In the genomic region with DNA sequence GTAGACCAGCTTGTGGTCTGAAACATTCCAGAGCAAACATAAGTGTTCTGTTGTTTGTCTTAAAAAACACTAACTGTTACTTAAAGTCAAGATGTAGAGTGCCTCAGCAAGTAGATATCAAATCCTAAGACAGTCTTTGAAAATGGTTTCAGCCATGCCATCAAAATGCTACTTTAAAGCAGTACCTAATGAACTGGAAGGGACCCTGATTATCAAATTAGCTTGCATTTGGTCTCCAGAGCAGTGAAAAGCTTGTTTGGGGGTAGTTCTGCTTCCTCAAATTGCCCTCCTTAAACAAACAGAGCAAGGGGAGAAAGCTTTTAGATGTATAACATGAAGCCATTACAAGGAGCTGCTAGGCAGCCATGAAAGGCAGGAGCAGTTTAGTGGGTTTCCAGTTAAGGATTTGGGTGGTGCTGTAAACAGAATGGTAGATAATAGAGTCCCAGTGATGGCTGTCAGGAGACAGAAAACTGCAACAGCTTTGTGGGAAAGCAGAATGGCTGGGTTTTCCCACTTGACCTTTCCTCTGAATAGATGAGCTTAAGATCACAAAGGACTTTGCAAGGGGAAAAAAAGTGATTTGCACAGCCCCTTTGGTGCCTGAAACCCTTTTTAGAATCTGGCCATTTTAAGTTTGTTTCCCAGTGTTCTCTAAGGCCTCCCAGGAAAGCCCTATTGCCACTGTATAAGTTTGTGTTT, we compare ENCODE assay signal across 14 mouse cellular contexts.
A peak's percentile ranks its signal among the peaks of the same experiment; 100 is the strongest.
DNase-seq lines count a peak whose midpoint lies in the region; ATAC-seq and TF ChIP-seq lines count a peak whose summit lies in the region.
"Had no signal": no experiment of that assay in that cellular context is flagged by ENCODE, and none has a peak within 500 bp of the region (broad histone marks: within the 10 kb centered on the region; RNA-seq: fewer than 3 reads in every experiment).

No protein-coding gene starts in this region.

- no peak overlapping the region for H3K4me2 ChIP-seq in kidney, postnatal 0 days (ENCODE audit: low read length)
- no peak overlapping the region for H3K4me2 ChIP-seq in hindbrain, embryonic 13.5 days
- H3K4me2 ChIP-seq in midbrain, embryonic 16.5 days (ENCODE audit: low read length) = no peak overlapping the region
- H3K4me2 ChIP-seq in liver, embryonic 11.5 days = no peak overlapping the region
- H3K4me2 ChIP-seq: heart, embryonic 15.5 days had no signal

- TF ChIP-seq CTCF in kidney, postnatal 0 days (IDR thresholded peaks at IDR 0.05; ENCODE audit: low read depth) = no peak
- TF ChIP-seq CTCF in kidney, adult 2 months (conservative IDR thresholded peaks at IDR 0.05; ENCODE audit: insufficient read depth, insufficient read length, low read depth, low read length) = no peak

- ATAC-seq in kidney, postnatal 0 days (replicated peaks; ENCODE audit: low FRiP score, low read depth) = no peak
- ATAC-seq in hindbrain, embryonic 13.5 days (ENCODE audit: low FRiP score) = peak; percentile 66
- peak; percentile 70 for ATAC-seq in midbrain, embryonic 16.5 days
- no peak for ATAC-seq in liver, embryonic 11.5 days (replicated peaks; ENCODE audit: low FRiP score)

- H3K4me3 ChIP-seq in kidney, postnatal 0 days (replicated peaks; ENCODE audit: low read depth, low read length) = no peak overlapping the region
- no peak overlapping the region for H3K4me3 ChIP-seq in kidney, adult 2 months (ENCODE audit: insufficient read depth, low read depth, low read length)
- H3K4me3 ChIP-seq in hindbrain, embryonic 13.5 days = no peak overlapping the region
- H3K4me3 ChIP-seq in midbrain, embryonic 16.5 days (ENCODE audit: low read depth, low read length) = no peak overlapping the region
- H3K4me3 ChIP-seq in liver, embryonic 11.5 days (ENCODE audit: low read depth, low read length) = no peak overlapping the region
- H3K4me3 ChIP-seq: heart, embryonic 15.5 days; megakaryocyte, embryonic 14.5 days had no signal

- no peaks in the 10 kb centered on the region for H3K27me3 ChIP-seq in kidney, postnatal 0 days (ENCODE audit: insufficient read depth, low read length)
- no peaks in the 10 kb centered on the region for H3K27me3 ChIP-seq in kidney, adult 2 months (replicated peaks; ENCODE audit: control insufficient read depth, insufficient read depth, low read length)
- H3K27me3 ChIP-seq in hindbrain, embryonic 13.5 days = peaks cover 35% of the 10 kb centered on the region
- peaks cover under 1% of the 10 kb centered on the region; the same call in 1 of the 2 replicates for H3K27me3 ChIP-seq in midbrain, embryonic 16.5 days (ENCODE audit: control insufficient read depth, insufficient read depth, low read depth, low read length)
- no peaks in the 10 kb centered on the region for H3K27me3 ChIP-seq in liver, embryonic 11.5 days (replicated peaks; ENCODE audit: control insufficient read depth, insufficient read depth, low read length)
- H3K27me3 ChIP-seq: heart, embryonic 15.5 days; megakaryocyte, embryonic 14.5 days had no signal

- H3K27ac ChIP-seq in kidney, postnatal 0 days = no peak overlapping the region
- no peak overlapping the region for H3K27ac ChIP-seq in kidney, adult 2 months (ENCODE audit: insufficient read depth, low read depth, low read length)
- H3K27ac ChIP-seq in hindbrain, embryonic 13.5 days = no peak overlapping the region
- H3K27ac ChIP-seq in midbrain, embryonic 16.5 days (ENCODE audit: low read length) = no peak overlapping the region
- H3K27ac ChIP-seq in liver, embryonic 11.5 days (ENCODE audit: low read depth, low read length) = no peak overlapping the region; the same call in 1 of the 2 replicates
- H3K27ac ChIP-seq: heart, embryonic 15.5 days had no signal

- TF ChIP-seq POLR2A in kidney, adult 2 months (IDR thresholded peaks at IDR 0.05; ENCODE audit: low read depth, low read length) = no peak

- H3K9ac ChIP-seq in kidney, postnatal 0 days (ENCODE audit: low read depth, low read length) = no peak overlapping the region
- H3K9ac ChIP-seq in hindbrain, embryonic 13.5 days = no peak overlapping the region
- H3K9ac ChIP-seq in midbrain, embryonic 16.5 days (ENCODE audit: low read depth, low read length) = no peak overlapping the region
- no peak overlapping the region for H3K9ac ChIP-seq in liver, embryonic 11.5 days (ENCODE audit: low read depth, low read length)
- H3K9ac ChIP-seq: heart, embryonic 15.5 days had no signal

- H3K36me3 ChIP-seq in kidney, postnatal 0 days (ENCODE audit: insufficient read depth, low read length) = no peaks in the 10 kb centered on the region
- H3K36me3 ChIP-seq in kidney, adult 2 months (ENCODE audit: control insufficient read depth, insufficient read depth, low read length) = no peaks in the 10 kb centered on the region
- H3K36me3 ChIP-seq in hindbrain, embryonic 13.5 days = no peaks in the 10 kb centered on the region
- no peaks in the 10 kb centered on the region for H3K36me3 ChIP-seq in midbrain, embryonic 16.5 days (ENCODE audit: control insufficient read depth, insufficient read depth, low read length)
- no peaks in the 10 kb centered on the region for H3K36me3 ChIP-seq in liver, embryonic 11.5 days (ENCODE audit: control insufficient read depth, insufficient read depth, low read length)
- H3K36me3 ChIP-seq: heart, embryonic 15.5 days had no signal

- no peaks in the 10 kb centered on the region for H3K9me3 ChIP-seq in kidney, postnatal 0 days (replicated peaks; ENCODE audit: low read length)
- 0 out of 2 replicates have a peak, but pooled peaks cover 3% of the 10 kb centered on the region for H3K9me3 ChIP-seq in hindbrain, embryonic 13.5 days
- H3K9me3 ChIP-seq in midbrain, embryonic 16.5 days (replicated peaks; ENCODE audit: control insufficient read depth, low read length, poor library complexity, severe bottlenecking) = no peaks in the 10 kb centered on the region
- H3K9me3 ChIP-seq in liver, embryonic 11.5 days (ENCODE audit: control insufficient read depth, low read length) = no peaks in the 10 kb centered on the region
- H3K9me3 ChIP-seq: heart, embryonic 15.5 days had no signal

- no peaks in the 10 kb centered on the region; the same call in 1 of the 2 replicates for H3K4me1 ChIP-seq in kidney, postnatal 0 days (replicated peaks; ENCODE audit: insufficient read depth, low read length)
- no peaks in the 10 kb centered on the region for H3K4me1 ChIP-seq in kidney, adult 2 months (ENCODE audit: control insufficient read depth, insufficient read depth, low read length)
- H3K4me1 ChIP-seq in hindbrain, embryonic 13.5 days (replicated peaks) = peaks cover 6% of the 10 kb centered on the region; the same call in 1 of the 2 replicates
- no peaks in the 10 kb centered on the region for H3K4me1 ChIP-seq in midbrain, embryonic 16.5 days (ENCODE audit: control insufficient read depth, insufficient read depth, low read length)
- H3K4me1 ChIP-seq in liver, embryonic 11.5 days (replicated peaks; ENCODE audit: control insufficient read depth, insufficient read depth, low read length) = no peaks in the 10 kb centered on the region
- H3K4me1 ChIP-seq: heart, embryonic 15.5 days; megakaryocyte, embryonic 14.5 days had no signal

- DNase-seq in kidney, postnatal 0 days (ENCODE audit: low spot score) = peak; percentile 26
- no peak for DNase-seq in kidney, adult 2 months
- peak; percentile 64 for DNase-seq in embryo, embryonic 11 days
- no peak for DNase-seq in ovary, adult 18-20 months (ENCODE audit: low spot score)
- no peak for DNase-seq in liver, embryonic 11.5 days (ENCODE audit: low spot score)
- no peak for DNase-seq in right cerebral cortex, adult 2 months (ENCODE audit: low spot score in 2 of 2)
- DNase-seq: cerebellum, postnatal 25 days; kidney, postnatal 25 days; lung, adult 18-20 months; thymus, postnatal 36 days had no signal

Comparison
In these comparisons a context has a peak if more than half of its experiments do, and no peak if none do; other contexts are left out.
1. DNase-seq: peak in kidney, postnatal 0 days (single experiment) and embryo, embryonic 11 days (single experiment); none in kidney, adult 2 months (single experiment), ovary, adult 18-20 months (single experiment), liver, embryonic 11.5 days (single experiment) and right cerebral cortex, adult 2 months (0 of 2).
2. ATAC-seq: peak in hindbrain, embryonic 13.5 days (single experiment) and midbrain, embryonic 16.5 days (single experiment); none in kidney, postnatal 0 days (single experiment) and liver, embryonic 11.5 days (single experiment).